Mouse (Mus musculus): Measurements from ENCODE around the gene Rps29.

Gene Rps29

DNA sequence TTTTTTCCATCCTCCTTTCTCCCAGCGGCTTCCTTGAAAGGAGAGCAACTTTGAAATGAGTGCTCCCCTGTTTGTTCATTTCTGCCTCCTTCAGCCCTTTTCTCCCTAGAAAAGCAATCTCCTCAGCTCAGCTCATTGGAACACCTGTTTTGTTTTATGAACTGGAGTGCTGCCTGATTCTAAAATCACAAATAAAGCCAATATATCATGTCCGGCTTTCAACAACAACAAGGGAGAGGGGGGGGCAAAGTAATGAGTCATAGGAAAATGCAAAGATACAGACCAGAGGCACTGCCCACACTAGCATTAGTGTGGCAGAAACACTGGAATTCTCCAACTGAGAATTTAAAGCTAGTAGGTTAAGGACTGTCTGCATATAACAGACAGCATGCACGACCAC lies 31.4 kb downstream of the Rps29 start:
- DNase-seq: no peak

DNA sequence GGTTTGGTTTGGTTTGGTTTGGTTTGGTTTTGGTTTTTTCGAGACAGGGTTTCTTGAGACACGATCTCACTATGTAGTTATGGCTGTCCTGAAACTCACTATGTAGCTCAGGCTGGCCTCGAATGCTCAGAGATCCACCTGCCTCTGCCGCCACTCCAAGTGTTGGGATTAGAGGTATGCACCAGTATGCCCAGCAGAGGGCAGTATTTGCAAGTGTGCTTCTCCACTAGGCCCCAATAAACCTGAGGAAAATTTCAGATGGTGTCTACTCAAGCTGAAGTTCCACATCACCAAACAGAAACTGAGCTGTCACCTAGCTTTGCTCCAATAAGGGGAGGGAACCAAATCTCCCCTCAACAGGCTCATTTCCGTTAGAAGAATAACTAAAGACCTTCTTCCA lies 31.8 kb downstream of the Rps29 start:
- peak in 1 of 2 experiments; percentile 7 for DNase-seq

DNA sequence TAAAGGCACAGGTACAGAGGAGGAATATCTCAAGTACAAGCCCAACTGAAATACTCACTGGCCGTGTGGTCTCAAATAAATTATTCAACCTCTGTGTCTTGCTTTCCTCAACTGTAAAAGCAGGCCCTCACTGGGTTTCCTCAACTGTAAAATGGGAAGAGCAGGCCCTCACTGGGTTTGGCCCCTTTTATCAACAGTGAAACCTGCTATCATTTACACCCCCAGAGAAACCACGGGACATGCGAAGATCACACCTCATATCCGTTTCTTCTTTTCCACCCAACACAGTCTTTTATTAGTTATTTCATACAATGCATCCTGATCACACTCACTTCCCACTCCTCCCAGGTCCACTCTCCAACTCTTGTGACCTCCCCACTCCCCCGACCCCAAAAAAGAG lies 33.9 kb downstream of the Rps29 start:
- DNase-seq: no peak

DNA sequence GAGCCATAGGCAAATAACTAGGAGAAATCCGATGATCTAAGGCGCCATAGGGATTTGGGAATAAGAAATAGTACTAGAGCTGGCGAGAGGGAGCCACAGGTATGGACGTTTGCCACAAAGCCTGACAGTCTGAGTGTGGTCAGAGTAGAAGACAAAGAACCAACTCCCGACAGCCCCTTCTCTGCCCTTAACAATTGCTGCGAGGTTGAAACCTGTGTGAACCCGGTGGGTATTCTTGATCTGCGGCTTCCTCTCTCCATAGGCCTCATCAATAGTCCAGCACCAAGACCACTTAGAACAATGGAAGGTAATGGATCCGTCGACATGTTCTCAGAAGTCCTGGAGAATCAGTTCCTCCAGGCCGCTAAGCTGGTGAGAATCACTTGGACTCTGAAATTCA lies 36.2 kb downstream of the Rps29 start:
- no peak for DNase-seq

DNA sequence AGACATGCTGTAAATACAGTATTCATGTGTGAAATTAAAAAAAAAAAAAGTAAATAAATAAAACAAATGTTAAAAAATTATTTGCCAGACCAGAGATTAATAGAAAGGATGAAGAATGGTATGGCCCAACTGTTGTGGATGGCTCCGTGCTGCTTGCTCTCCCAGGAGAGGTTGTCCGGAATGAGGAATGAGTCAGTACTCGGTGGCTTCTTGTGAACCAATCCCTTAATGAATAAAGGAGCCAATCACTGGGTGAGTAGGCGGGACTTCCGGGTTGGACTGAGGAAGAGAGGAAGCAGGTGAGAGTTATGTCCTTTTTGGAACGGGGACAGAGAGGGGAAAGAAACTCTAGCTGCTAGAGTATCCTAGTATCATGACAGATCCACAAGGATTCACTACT lies 39.1 kb downstream of the Rps29 start:
- no peak for DNase-seq

Measured in lung, adult 18-20 months (tissue).